Mouse (Mus musculus) NIH3T3 (cell line): Measurements from ENCODE around the gene Drd1.
A peak's percentile ranks its signal among the peaks of the same experiment; 100 is the strongest.

Source experiments
- DNase-seq: peaks from one replicate; pipeline ENCODE4 v3.0.0-alpha.2; 2012; ENCODE audit warnings: low read depth

Gene Drd1

GRCm38 (mm10) chr13:54055448-54055861, at the start of gene Drd1:
Gene Drd1, minus strand, starts transcription at chr13:54055705.
- DNase-seq = peak; percentile 60

- peak; percentile 15 for DNase-seq
Observed at GRCm38 (mm10) chr13:54103866-54104265, 48.4 kb upstream of the Drd1 start.

GRCm38 (mm10) chr13:54103271-54103670, 47.8 kb upstream of the Drd1 start:
- no peak for DNase-seq

GRCm38 (mm10) chr13:54102061-54102460, 46.6 kb upstream of the Drd1 start:
- DNase-seq = peak; percentile 24

GRCm38 (mm10) chr13:54101031-54101820, 45.7 kb upstream of the Drd1 start:
- DNase-seq = peak; percentile 92

DNA sequence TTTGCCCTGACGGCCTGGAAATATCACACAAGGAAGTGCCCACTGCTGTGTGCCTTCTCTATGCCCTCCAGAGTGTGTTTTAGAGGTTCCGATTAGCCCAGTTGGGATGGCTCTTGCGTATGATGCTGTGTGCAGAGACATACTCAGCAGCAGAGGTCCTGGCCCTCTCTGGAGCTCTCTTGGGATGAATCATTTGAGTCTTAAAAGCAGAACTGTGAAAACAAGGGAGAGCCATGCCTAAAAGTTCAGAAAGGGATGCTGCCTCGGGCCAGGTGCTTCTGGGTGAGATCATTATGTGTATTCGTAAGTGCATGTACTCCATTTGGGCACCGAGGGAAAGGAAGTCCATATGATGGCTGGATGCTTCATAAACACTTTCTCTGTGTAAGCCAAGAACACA, 42.3 kb upstream of the Drd1 start:
- DNase-seq = no peak

GRCm38 (mm10) chr13:54097227-54097626, 41.7 kb upstream of the Drd1 start:
- DNase-seq = no peak

DNA sequence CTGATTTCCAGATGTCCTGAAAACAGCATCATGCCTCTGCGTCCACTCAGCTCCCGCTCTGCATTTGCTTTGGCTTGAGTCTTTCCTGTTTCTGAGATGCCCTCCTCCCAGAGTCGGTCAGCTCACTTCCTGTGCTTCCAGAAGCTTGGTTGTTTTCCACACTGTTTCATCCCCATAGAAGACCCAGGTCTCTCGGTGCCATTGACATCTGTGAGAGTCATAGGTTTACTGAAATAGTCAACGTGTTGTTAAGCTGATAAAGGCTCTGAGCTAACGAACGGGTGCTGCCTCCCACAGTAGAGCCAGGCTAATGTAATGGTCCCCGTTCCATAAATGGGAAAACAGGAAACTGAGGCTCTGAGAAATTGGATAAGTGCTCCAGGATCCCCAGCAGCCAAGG, 40.2 kb upstream of the Drd1 start:
- DNase-seq = no peak

- peak; percentile 20 for DNase-seq
Observed at GRCm38 (mm10) chr13:54094963-54095362, 39.5 kb upstream of the Drd1 start.

- no peak for DNase-seq
Observed at GRCm38 (mm10) chr13:54094349-54094748, 38.8 kb upstream of the Drd1 start.

DNA sequence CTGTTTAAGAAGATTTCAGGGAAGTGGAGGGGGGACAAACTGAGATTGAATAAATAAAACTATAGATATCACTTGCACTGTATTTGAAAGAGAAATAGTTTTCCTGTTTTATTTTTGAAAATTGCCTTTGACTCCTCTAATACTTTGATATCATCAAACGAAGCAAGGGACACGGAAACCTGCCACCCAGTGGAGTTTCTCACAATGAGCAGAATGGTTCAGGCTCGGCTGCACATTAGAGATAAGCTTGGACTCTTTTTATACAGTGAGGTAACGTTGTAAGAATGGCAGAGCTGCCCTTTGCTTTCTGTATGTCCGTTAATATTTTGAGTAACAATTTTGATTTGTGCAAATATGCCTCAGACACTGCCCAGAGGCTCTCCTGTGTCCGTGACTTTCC, 36.2 kb upstream of the Drd1 start:
- no peak for DNase-seq

GRCm38 (mm10) chr13:54085266-54085665, 29.8 kb upstream of the Drd1 start:
- DNase-seq = no peak

GRCm38 (mm10) chr13:54084826-54085225, 29.3 kb upstream of the Drd1 start:
- peak; percentile 31 for DNase-seq

GRCm38 (mm10) chr13:54084178-54084577, 28.7 kb upstream of the Drd1 start:
- DNase-seq = no peak

DNA sequence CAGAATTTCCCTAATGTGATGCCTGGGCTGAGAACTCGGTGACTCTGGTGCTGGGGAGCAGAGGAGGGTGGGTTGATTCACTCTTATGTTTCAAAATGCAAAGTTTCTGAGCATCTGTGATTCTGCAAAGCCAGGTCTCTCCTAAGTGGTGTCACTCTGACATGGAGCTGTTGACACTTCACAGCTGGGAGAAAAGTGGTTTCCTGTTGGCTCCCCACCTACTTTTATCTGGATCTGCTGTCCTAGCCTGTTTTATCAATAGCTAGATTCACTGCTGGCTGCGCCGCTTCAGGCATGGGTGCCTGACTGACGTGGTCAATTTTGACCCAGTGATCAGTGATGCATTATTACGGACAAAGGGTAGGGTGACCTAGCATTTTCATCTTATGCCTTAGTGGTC, 27.4 kb upstream of the Drd1 start:
- no peak for DNase-seq

DNA sequence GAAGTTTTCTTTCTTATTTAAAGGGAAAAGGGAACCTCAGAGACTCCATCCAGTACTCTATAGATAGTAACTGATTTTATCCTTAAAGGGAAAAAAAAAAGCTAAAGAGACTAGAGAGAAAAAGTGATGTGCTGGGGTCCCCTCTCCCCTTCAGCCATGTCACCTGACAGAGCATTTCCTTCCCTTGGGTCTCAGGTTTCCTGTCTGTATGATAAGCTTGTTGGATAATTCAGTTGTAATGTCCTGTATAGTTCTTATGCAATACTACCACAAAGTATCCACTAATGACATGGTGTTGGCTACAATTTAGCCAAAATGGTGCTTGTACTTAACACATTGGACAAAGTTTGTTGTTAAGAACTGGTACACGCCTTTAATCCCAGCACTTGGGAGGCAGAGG, 25.3 kb upstream of the Drd1 start:
- no peak for DNase-seq

DNA sequence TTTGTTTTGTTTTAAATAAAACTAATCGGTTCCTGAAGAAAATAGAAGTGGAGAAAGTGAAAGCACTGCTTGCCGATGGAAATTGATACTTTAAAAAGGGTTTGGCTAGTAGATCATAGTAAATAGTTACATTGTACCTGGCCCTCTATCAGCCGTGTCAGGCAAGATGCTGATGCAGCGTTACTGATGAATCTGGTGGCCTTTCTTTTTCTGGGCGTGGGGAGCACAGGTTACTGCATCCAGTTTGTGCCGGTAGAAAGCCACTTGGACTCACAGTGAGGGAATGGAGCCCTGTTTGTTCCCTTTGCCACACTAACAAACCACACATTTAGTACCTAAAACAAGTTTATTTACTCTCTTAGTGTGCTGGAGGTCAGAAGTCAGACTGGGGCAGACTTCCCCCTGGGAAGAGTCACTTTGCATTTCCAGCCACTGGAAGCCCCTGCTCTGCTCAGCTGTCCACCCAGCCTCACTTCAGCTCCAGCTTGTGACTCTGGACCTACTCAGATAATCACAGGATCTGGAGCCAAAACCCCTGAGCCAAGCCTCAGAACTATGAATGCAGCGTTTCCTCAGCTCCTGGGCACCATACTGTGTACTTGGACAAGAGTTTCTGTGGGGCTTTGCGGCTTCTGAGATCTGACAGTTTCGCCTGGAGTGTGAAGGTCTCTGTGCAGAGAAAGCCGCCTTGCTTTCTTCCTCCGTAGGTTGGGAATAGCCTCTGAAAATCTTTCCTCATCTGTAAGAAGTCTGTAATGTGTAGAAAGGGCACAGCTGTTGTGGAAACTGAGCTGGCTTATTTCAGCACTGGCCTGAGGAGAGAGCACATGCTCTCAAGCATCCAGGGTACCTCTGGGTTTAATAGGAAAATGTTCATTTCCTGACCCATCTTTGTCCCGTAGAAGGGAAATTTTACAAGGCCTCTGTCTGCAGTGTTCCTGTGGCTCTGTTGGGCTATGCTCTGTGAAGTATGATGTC, 24.6 kb upstream of the Drd1 start:
- no peak for DNase-seq

- no peak for DNase-seq
Observed at GRCm38 (mm10) chr13:54077470-54078174, 22.1 kb upstream of the Drd1 start.

DNA sequence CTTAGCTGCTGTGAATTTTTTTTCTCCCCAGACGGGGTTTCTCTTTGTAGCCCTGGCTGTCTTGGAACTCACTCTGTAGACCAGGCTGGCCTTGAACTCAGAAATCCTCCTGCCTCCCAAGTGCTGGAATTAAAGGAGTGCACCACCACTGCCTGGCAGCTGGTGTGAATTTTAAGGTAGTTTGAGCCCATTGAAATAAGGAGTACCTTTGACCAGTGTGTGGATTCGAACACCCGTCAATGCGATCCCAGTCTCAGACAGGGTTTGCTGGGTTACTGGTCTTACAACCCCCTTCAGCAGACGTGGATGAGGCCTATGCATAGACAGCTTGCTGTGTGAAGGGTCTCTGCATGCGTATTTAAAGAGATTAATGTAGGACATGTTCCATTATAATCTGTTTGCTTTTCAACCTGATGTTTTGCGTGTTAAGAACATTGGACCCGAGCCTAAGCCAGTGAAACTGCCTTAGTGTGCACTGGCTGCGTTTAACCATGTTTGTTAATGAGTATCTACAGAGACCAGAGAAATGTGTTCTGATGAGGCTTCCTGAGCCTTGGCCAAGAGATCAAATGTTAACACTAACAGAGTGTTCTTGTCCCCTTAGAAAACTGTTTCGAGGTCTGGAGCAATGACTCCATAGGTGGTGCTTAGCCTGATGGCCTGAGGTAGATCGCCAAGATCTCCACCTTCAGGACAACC, 21.4 kb upstream of the Drd1 start:
- DNase-seq = no peak

- no peak for DNase-seq
Observed at GRCm38 (mm10) chr13:54076051-54076450, 20.5 kb upstream of the Drd1 start.

GRCm38 (mm10) chr13:54075416-54075815, 19.9 kb upstream of the Drd1 start:
- no peak for DNase-seq

DNA sequence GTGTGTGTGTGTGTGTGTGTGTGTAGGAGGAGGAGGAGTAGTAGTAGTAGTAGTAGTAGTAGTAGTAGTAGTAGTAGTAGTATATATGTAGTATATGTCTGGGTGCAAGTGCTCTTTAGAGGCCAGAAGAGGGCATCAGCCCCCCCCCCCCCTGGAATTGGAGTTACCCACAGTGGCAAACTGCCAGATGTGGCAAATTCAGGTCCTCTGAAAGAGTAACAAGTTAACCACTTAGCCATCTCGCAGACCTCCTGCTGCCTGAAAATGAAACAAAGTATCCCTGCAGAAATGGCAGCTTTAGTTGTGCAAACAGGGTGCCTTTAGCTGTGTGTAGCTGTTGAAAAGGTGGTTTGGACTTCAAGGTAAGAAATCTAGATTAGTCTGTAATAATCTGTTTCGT, 18.0 kb upstream of the Drd1 start:
- DNase-seq = peak; percentile 53
